ENCODE assay signal across 8 mouse cellular contexts in genomic region chr2:73218913-73219312, GRCm38 (mm10). TPM values are rescaled to one million over a fixed set of nuclear protein-coding genes. Genes with fewer than 3 reads are reported as not detected.
DNase-seq lines count a peak whose midpoint lies in the region; ATAC-seq and TF ChIP-seq lines count a peak whose summit lies in the region.

TSS of gene Ola1 (minus strand) at chr2:73218924.

- 92% methylated on average over 5 of the region's 5 CpGs for WGBS in forebrain, postnatal 0 days
- 90% methylated on average over 5 of the region's 5 CpGs for WGBS in hindbrain, embryonic 14.5 days
- WGBS in liver, embryonic 16.5 days (ENCODE audit: insufficient replicate concordance): 70% methylated on average over 5 of the region's 5 CpGs

- peaks cover 2% of the 10 kb centered on the region for H3K79me2 ChIP-seq in C2C12 (ENCODE audit: control insufficient read depth, insufficient read depth)

- no peak within 1 kb of the TSS for H3K4me2 ChIP-seq in forebrain, postnatal 0 days (ENCODE audit: low read depth)
- no peak within 1 kb of the TSS for H3K4me2 ChIP-seq in hindbrain, embryonic 14.5 days (replicated peaks)
- H3K4me2 ChIP-seq in liver, embryonic 16.5 days (ENCODE audit: low read depth, low read length): no peak within 1 kb of the TSS

- H3K36me3 ChIP-seq in C2C12 (ENCODE audit: control insufficient read depth, insufficient read depth): no peaks in the 10 kb centered on the region
- H3K36me3 ChIP-seq in forebrain, postnatal 0 days (ENCODE audit: insufficient read depth): no peaks in the 10 kb centered on the region
- no peaks in the 10 kb centered on the region for H3K36me3 ChIP-seq in hindbrain, embryonic 14.5 days (replicated peaks; ENCODE audit: control insufficient read depth, insufficient read depth)
- no peaks in the 10 kb centered on the region for H3K36me3 ChIP-seq in liver, embryonic 16.5 days (ENCODE audit: control insufficient read depth, insufficient read depth)

- TF ChIP-seq CTCF in C2C12 (IDR thresholded peaks at IDR 0.05; ENCODE audit: control insufficient read depth, insufficient read depth, insufficient read length): no peak
- TF ChIP-seq CTCF in forebrain, postnatal 0 days (IDR thresholded peaks at IDR 0.05; ENCODE audit: low read depth): no peak

- peaks cover under 1% of the 10 kb centered on the region for H3K79me3 ChIP-seq in C2C12 (ENCODE audit: low read depth)

- no peak for ATAC-seq in activated CD4-positive, CD25-positive, alpha-beta regulatory T cell, adult 4 months
- ATAC-seq in forebrain, postnatal 0 days: no peak
- ATAC-seq in hindbrain, embryonic 14.5 days (ENCODE audit: low FRiP score): no peak
- no peak for ATAC-seq in liver, embryonic 16.5 days (ENCODE audit: low read depth)

- no peak within 1 kb of the TSS for H3K9ac ChIP-seq in forebrain, postnatal 0 days
- H3K9ac ChIP-seq in hindbrain, embryonic 14.5 days: no peak within 1 kb of the TSS
- no peak within 1 kb of the TSS for H3K9ac ChIP-seq in liver, embryonic 16.5 days (ENCODE audit: low read depth, low read length)

- no peaks in the 10 kb centered on the region for H3K27me3 ChIP-seq in C2C12 (ENCODE audit: control insufficient read depth, insufficient read depth, insufficient read length)
- no peaks in the 10 kb centered on the region for H3K27me3 ChIP-seq in forebrain, postnatal 0 days (ENCODE audit: insufficient read depth, low read length)
- no peaks in the 10 kb centered on the region for H3K27me3 ChIP-seq in hindbrain, embryonic 14.5 days (ENCODE audit: control insufficient read depth, insufficient read depth, low read length)
- H3K27me3 ChIP-seq in liver, embryonic 16.5 days (ENCODE audit: control insufficient read depth, insufficient read depth, low read depth, low read length): no peaks in the 10 kb centered on the region

- no peak for DNase-seq in forebrain, postnatal 0 days
- no peak for DNase-seq in hindbrain, embryonic 14.5 days (ENCODE audit: low spot score)
- no peak for DNase-seq in B cell, adult 2 months
- DNase-seq in right cerebral cortex, adult 18-20 months: no peak
- no peak for DNase-seq in urinary bladder, postnatal 4 days (ENCODE audit: low spot score in 2 of 2)

- H3ac ChIP-seq in C2C12 (ENCODE audit: control insufficient read depth, insufficient read length, low read depth): no peak within 1 kb of the TSS

- no peaks in the 10 kb centered on the region for H3K4me1 ChIP-seq in forebrain, postnatal 0 days (ENCODE audit: insufficient read depth)
- 0 out of 2 replicates have a peak, but pooled peaks cover 4% of the 10 kb centered on the region for H3K4me1 ChIP-seq in hindbrain, embryonic 14.5 days (replicated peaks; ENCODE audit: control insufficient read depth, insufficient read depth, low read length)
- peaks cover 3% of the 10 kb centered on the region for H3K4me1 ChIP-seq in liver, embryonic 16.5 days (ENCODE audit: control insufficient read depth, low read depth, low read length)

- no peak within 1 kb of the TSS for H3K27ac ChIP-seq in forebrain, postnatal 0 days (ENCODE audit: low read depth, low read length)
- no peak within 1 kb of the TSS for H3K27ac ChIP-seq in hindbrain, embryonic 14.5 days
- no peak within 1 kb of the TSS for H3K27ac ChIP-seq in liver, embryonic 16.5 days (ENCODE audit: low read length)

- H3K9me3 ChIP-seq in forebrain, postnatal 0 days (ENCODE audit: low read length): no peaks in the 10 kb centered on the region
- peaks cover 4% of the 10 kb centered on the region; the same call in 1 of the 2 replicates for H3K9me3 ChIP-seq in hindbrain, embryonic 14.5 days (ENCODE audit: control insufficient read depth, low read length)
- no peaks in the 10 kb centered on the region for H3K9me3 ChIP-seq in liver, embryonic 16.5 days (replicated peaks; ENCODE audit: control insufficient read depth, low read length)

- no peak within 1 kb of the TSS for H3K4me3 ChIP-seq in C2C12 (ENCODE audit: insufficient read depth, poor library complexity, severe bottlenecking)
- no peak within 1 kb of the TSS for H3K4me3 ChIP-seq in forebrain, postnatal 0 days (ENCODE audit: low read depth, low read length)
- H3K4me3 ChIP-seq in hindbrain, embryonic 14.5 days (replicated peaks; ENCODE audit: low read length): no peak within 1 kb of the TSS
- no peak within 1 kb of the TSS for H3K4me3 ChIP-seq in liver, embryonic 16.5 days (ENCODE audit: low read depth, low read length)

TF ChIP-seq in C2C12, 6 proteins besides CTCF, POLR2A, EP300 and RAD21:
- TF ChIP-seq MYOD1 (IDR thresholded peaks at IDR 0.05; ENCODE audit: control insufficient read depth, insufficient read length, low read depth) (no peak), FOSL1 (IDR thresholded peaks at IDR 0.05; ENCODE audit: insufficient read depth, low read length, poor library complexity, severe bottlenecking) (no peak), MYOG (IDR thresholded peaks at IDR 0.05; ENCODE audit: control insufficient read depth, extremely low read depth, insufficient read length) (no peak), CEBPB (IDR thresholded peaks at IDR 0.05; ENCODE audit: low read depth) (no peak), MAX (IDR thresholded peaks at IDR 0.05) (no peak), USF1 (IDR thresholded peaks at IDR 0.05; ENCODE audit: low read depth) (no peak)

RNA-seq across cellular contexts. Expression of gene Ola1, which starts in this region (rescaled TPM):
- polyA plus RNA-seq in C2C12 (2012; fragmentation: generic; extraction: Trizol): 40.4 TPM
- polyA plus RNA-seq in activated CD4-positive, CD25-positive, alpha-beta regulatory T cell, adult 4 months (2017; shearing (Covaris generic)): 100 to 1,000 TPM in 1 of 2 experiments, 10 to 100 TPM in 1; 79.2 to 103 TPM
- 68.4 and 78.9 TPM in 2 replicates for total RNA-seq in forebrain, postnatal 0 days (2014; rRNA removed)
- 87.4 and 97.2 TPM in 2 replicates for polyA plus RNA-seq in forebrain, postnatal 0 days (2015; fragmentation: Nextera tagmentation; extraction: Ambion mirVana)
- polyA plus RNA-seq in hindbrain, embryonic 14.5 days (2014; fragmentation: Nextera tagmentation; extraction: Ambion mirVana): 100 and 103 TPM in 2 replicates
- polyA plus RNA-seq in liver, embryonic 16.5 days (2015; fragmentation: Nextera tagmentation; extraction: Ambion mirVana): 29.7 and 34.4 TPM in 2 replicates
